Mouse (Mus musculus): Measurements from ENCODE around the gene Ttc23. TPM values are rescaled to one million over a fixed set of nuclear protein-coding genes. Genes with fewer than 3 reads are reported as not detected.
A peak's percentile ranks its signal among the peaks of the same experiment; 100 is the strongest.

Ttc23 gene
- polyA plus RNA-seq, 1 experiment from 2014 or later, result 47.3 TPM

- Histone ChIP-seq H3K4me3 (peak overlapping the region; percentile 57), H3K36me3 (replicated peaks) (no peaks in the 10 kb centered on the region), H3K27ac (replicated peaks) (peak overlapping the region; percentile 21; the same call in 1 of the 2 replicates), H3K27me3 (replicated peaks; ENCODE audit: low read depth, poor library complexity, severe bottlenecking) (no peaks in the 10 kb centered on the region), H3K4me1 (peaks cover 50% of the 10 kb centered on the region), H3K9me3 (no peaks in the 10 kb centered on the region)
- 79% methylated on average over 4 of the region's 4 CpGs for WGBS
- DNase-seq (ENCODE audit: low spot score), result no peak
Measured at GRCm38 (mm10) chr7:67648376-67648775, 1.2 kb downstream of the Ttc23 start.

- 67% methylated on average over 5 of the region's 5 CpGs for WGBS
- H3K27me3 ChIP-seq (replicated peaks; ENCODE audit: low read depth, poor library complexity, severe bottlenecking), result no peaks in the 10 kb centered on the region
- H3K4me1 ChIP-seq, result peaks cover 48% of the 10 kb centered on the region
- H3K27ac ChIP-seq (replicated peaks), result no peak overlapping the region
- DNase-seq (ENCODE audit: low spot score), result no peak
- no peaks in the 10 kb centered on the region for H3K9me3 ChIP-seq
- no peak overlapping the region for H3K4me3 ChIP-seq
- peaks cover 8% of the 10 kb centered on the region for H3K36me3 ChIP-seq (replicated peaks)
Measured at GRCm38 (mm10) chr7:67652211-67652610, 5.0 kb downstream of the Ttc23 start.

- peaks cover 17% of the 10 kb centered on the region for H3K36me3 ChIP-seq (replicated peaks)
- peaks cover 33% of the 10 kb centered on the region for H3K4me1 ChIP-seq
- H3K27ac ChIP-seq (replicated peaks), result no peak overlapping the region
- H3K9me3 ChIP-seq, result no peaks in the 10 kb centered on the region
- H3K4me3 ChIP-seq, result no peak overlapping the region
- 83% methylated on average over 7 of the region's 7 CpGs for WGBS
- no peak for DNase-seq (ENCODE audit: low spot score)
- H3K27me3 ChIP-seq (replicated peaks; ENCODE audit: low read depth, poor library complexity, severe bottlenecking), result no peaks in the 10 kb centered on the region
Measured at GRCm38 (mm10) chr7:67654668-67655067, 7.5 kb downstream of the Ttc23 start.

GRCm38 (mm10) chr7:67655186-67655585, 8.0 kb downstream of the Ttc23 start:
- Histone ChIP-seq H3K27me3 (replicated peaks; ENCODE audit: low read depth, poor library complexity, severe bottlenecking) (no peaks in the 10 kb centered on the region), H3K9me3 (no peaks in the 10 kb centered on the region), H3K4me1 (peaks cover 27% of the 10 kb centered on the region), H3K27ac (replicated peaks) (peak overlapping the region; percentile 78), H3K4me3 (peak overlapping the region; percentile 40), H3K36me3 (replicated peaks) (peaks cover 17% of the 10 kb centered on the region)
- peak; percentile 53 for DNase-seq (ENCODE audit: low spot score)
- WGBS, result 25% methylated on average over 1 of the region's 1 CpGs

- Histone ChIP-seq H3K27me3 (replicated peaks; ENCODE audit: low read depth, poor library complexity, severe bottlenecking) (no peaks in the 10 kb centered on the region), H3K4me1 (peaks cover 21% of the 10 kb centered on the region), H3K27ac (replicated peaks) (no peak overlapping the region), H3K9me3 (no peaks in the 10 kb centered on the region), H3K36me3 (replicated peaks) (peaks cover 27% of the 10 kb centered on the region), H3K4me3 (no peak overlapping the region)
- 92% methylated on average over 4 of the region's 4 CpGs for WGBS
- no peak for DNase-seq (ENCODE audit: low spot score)
Measured at GRCm38 (mm10) chr7:67658110-67658509, 10.9 kb downstream of the Ttc23 start.

- Histone ChIP-seq H3K9me3 (no peaks in the 10 kb centered on the region), H3K4me3 (no peak overlapping the region), H3K4me1 (peaks cover 10% of the 10 kb centered on the region; the same call in 1 of the 2 replicates), H3K36me3 (replicated peaks) (peaks cover 60% of the 10 kb centered on the region), H3K27ac (replicated peaks) (no peak overlapping the region), H3K27me3 (replicated peaks; ENCODE audit: low read depth, poor library complexity, severe bottlenecking) (no peaks in the 10 kb centered on the region)
- DNase-seq (ENCODE audit: low spot score), result no peak
- 80% methylated on average over 5 of the region's 5 CpGs for WGBS
Measured at GRCm38 (mm10) chr7:67662424-67662823, 15.2 kb downstream of the Ttc23 start.

GRCm38 (mm10) chr7:67663981-67664694, 16.9 kb downstream of the Ttc23 start:
- peaks cover 68% of the 10 kb centered on the region for H3K36me3 ChIP-seq (replicated peaks)
- WGBS, result 86% methylated on average over 14 of the region's 14 CpGs
- no peak overlapping the region for H3K27ac ChIP-seq (replicated peaks)
- H3K4me1 ChIP-seq, result peaks cover 10% of the 10 kb centered on the region; the same call in 1 of the 2 replicates
- H3K9me3 ChIP-seq, result no peaks in the 10 kb centered on the region
- H3K27me3 ChIP-seq (replicated peaks; ENCODE audit: low read depth, poor library complexity, severe bottlenecking), result no peaks in the 10 kb centered on the region
- no peak for DNase-seq (ENCODE audit: low spot score)
- no peak overlapping the region for H3K4me3 ChIP-seq

GRCm38 (mm10) chr7:67670965-67671364, 23.8 kb downstream of the Ttc23 start:
- H3K36me3 ChIP-seq (replicated peaks), result peaks cover 82% of the 10 kb centered on the region

GRCm38 (mm10) chr7:67672650-67673049, 25.4 kb downstream of the Ttc23 start:
- H3K27ac ChIP-seq (replicated peaks), result no peak overlapping the region
- no peak overlapping the region for H3K4me3 ChIP-seq
- peaks cover 14% of the 10 kb centered on the region for H3K4me1 ChIP-seq
- H3K27me3 ChIP-seq (replicated peaks; ENCODE audit: low read depth, poor library complexity, severe bottlenecking), result no peaks in the 10 kb centered on the region
- DNase-seq (ENCODE audit: low spot score), result peak; percentile 88
- H3K36me3 ChIP-seq (replicated peaks), result peaks cover 72% of the 10 kb centered on the region
- WGBS, result 13% methylated on average over 10 of the region's 10 CpGs
- H3K9me3 ChIP-seq, result peaks cover 6% of the 10 kb centered on the region; the same call in 1 of the 2 replicates

More at GRCm38 (mm10) chr7:67670965-67671364, 23.8 kb downstream of the Ttc23 start:
- Histone ChIP-seq H3K27ac (replicated peaks) (no peak overlapping the region), H3K4me1 (peaks cover 8% of the 10 kb centered on the region), H3K4me3 (no peak overlapping the region), H3K27me3 (replicated peaks; ENCODE audit: low read depth, poor library complexity, severe bottlenecking) (no peaks in the 10 kb centered on the region), H3K9me3 (peaks cover 6% of the 10 kb centered on the region; the same call in 1 of the 2 replicates)
- WGBS, result 93% methylated on average over 1 of the region's 1 CpGs
- DNase-seq (ENCODE audit: low spot score), result no peak

- peaks cover 6% of the 10 kb centered on the region; the same call in 1 of the 2 replicates for H3K9me3 ChIP-seq
- 88% methylated on average over 5 of the region's 5 CpGs for WGBS
- DNase-seq (ENCODE audit: low spot score), result no peak
- no peak overlapping the region for H3K4me3 ChIP-seq
- H3K27ac ChIP-seq (replicated peaks), result no peak overlapping the region
- H3K36me3 ChIP-seq (replicated peaks), result peaks cover 68% of the 10 kb centered on the region
- H3K27me3 ChIP-seq (replicated peaks; ENCODE audit: low read depth, poor library complexity, severe bottlenecking), result no peaks in the 10 kb centered on the region
- H3K4me1 ChIP-seq, result peaks cover 14% of the 10 kb centered on the region
Measured at GRCm38 (mm10) chr7:67673656-67674055, 26.4 kb downstream of the Ttc23 start.

GRCm38 (mm10) chr7:67678878-67679499, 31.8 kb downstream of the Ttc23 start:
- 93% methylated on average over 16 of the region's 16 CpGs for WGBS
- peaks cover 72% of the 10 kb centered on the region for H3K36me3 ChIP-seq (replicated peaks)
- no peak for DNase-seq (ENCODE audit: low spot score)
- no peak overlapping the region for H3K4me3 ChIP-seq
- H3K9me3 ChIP-seq, result no peaks in the 10 kb centered on the region
- no peak overlapping the region for H3K27ac ChIP-seq (replicated peaks)
- H3K4me1 ChIP-seq, result peaks cover 14% of the 10 kb centered on the region
- no peaks in the 10 kb centered on the region for H3K27me3 ChIP-seq (replicated peaks; ENCODE audit: low read depth, poor library complexity, severe bottlenecking)

- peaks cover 8% of the 10 kb centered on the region; the same call in 1 of the 2 replicates for H3K9me3 ChIP-seq
- no peak overlapping the region for H3K27ac ChIP-seq (replicated peaks)
- peaks cover 84% of the 10 kb centered on the region for H3K36me3 ChIP-seq (replicated peaks)
- H3K4me1 ChIP-seq, result peaks cover 6% of the 10 kb centered on the region
- WGBS, result 90% methylated on average over 9 of the region's 9 CpGs
- no peaks in the 10 kb centered on the region for H3K27me3 ChIP-seq (replicated peaks; ENCODE audit: low read depth, poor library complexity, severe bottlenecking)
- DNase-seq (ENCODE audit: low spot score), result no peak
- no peak overlapping the region for H3K4me3 ChIP-seq
Measured at GRCm38 (mm10) chr7:67681078-67681477, 33.9 kb downstream of the Ttc23 start.

- Histone ChIP-seq H3K27ac (replicated peaks) (no peak overlapping the region), H3K27me3 (replicated peaks; ENCODE audit: low read depth, poor library complexity, severe bottlenecking) (no peaks in the 10 kb centered on the region), H3K4me3 (no peak overlapping the region), H3K9me3 (peaks cover 8% of the 10 kb centered on the region; the same call in 1 of the 2 replicates), H3K4me1 (no peaks in the 10 kb centered on the region), H3K36me3 (replicated peaks) (peaks cover 77% of the 10 kb centered on the region)
- DNase-seq (ENCODE audit: low spot score), result no peak
- WGBS, result 88% methylated on average over 16 of the region's 16 CpGs
Measured at GRCm38 (mm10) chr7:67683006-67683405, 35.8 kb downstream of the Ttc23 start.

Data from embryonic facial prominence, embryonic 10.5 days (tissue).